Mouse (Mus musculus) R1 (cell line): ENCODE data around the gene Ifna15.
A peak's percentile ranks its signal among the peaks of the same experiment; 100 is the strongest.

Experiments
- DNase-seq: peaks from one replicate; pipeline ENCODE4 v3.0.0-alpha.2; 2018; ENCODE audit warnings: low read depth, low spot score

Gene Ifna15

GRCm38 (mm10) chr4:88514403-88514802 is 43.6 kb downstream of the Ifna15 start:
- peak; percentile 42 for DNase-seq

- no peak for DNase-seq
Measured at GRCm38 (mm10) chr4:88513743-88514142, 44.3 kb downstream of the Ifna15 start.
